Mouse (Mus musculus) embryonic stem cell, embryonic (primary cell): ENCODE data around the gene Rap1gap.

Source experiments
- CTCF ChIA-PET, 4 experiments: fragments of 300-600 bp in 2 of 4; fragments of 350-600 bp in 2 of 4; sonication (Branson Sonifier 250); formaldehyde crosslinking; loops; one replicate each; lab custom pipeline; 2022; ENCODE audit warnings: inconsistent platforms in 2 of 4; lab: Charles Lee
- POLR2A ChIA-PET, 4 experiments: fragments of 300-600 bp in 2 of 4; fragments of 350-600 bp in 2 of 4; sonication (Branson Sonifier 250); formaldehyde crosslinking; loops; one replicate each; lab custom pipeline; 2022; ENCODE audit warnings: antibody characterized with exemption in 4 of 4, inconsistent platforms in 1 of 4; lab: Charles Lee

Rap1gap gene

GRCm38 (mm10) chr4:137719378-137720077 lies 55.0 kb downstream of the Rap1gap start:
- CTCF ChIA-PET: interaction anchor here (0.5 to 4.6 kb wide), 34 partner anchors 9 to 825 kb away, joined by 3 to 27 read pairs (median 5); no protein-coding TSS in a partner anchor
- POLR2A ChIA-PET: interaction anchor here in 3 of 4 experiments (0.6 to 4.4 kb wide), 42 partner anchors 9 to 999 kb away, joined by 3 to 23 read pairs (median 4); partner anchors contain the start of gene Usp48 (in 2 of the 3)

GRCm38 (mm10) chr4:137721563-137721962 lies 57.0 kb downstream of the Rap1gap start:
- CTCF ChIA-PET: interaction anchor here (0.5 to 4.6 kb wide), 12 partner anchors 15 to 413 kb away, joined by 3 to 27 read pairs (median 4); no protein-coding TSS in a partner anchor
- POLR2A ChIA-PET: interaction anchor here in 3 of 4 experiments (0.5 to 4.2 kb wide), 7 partner anchors 14 to 172 kb away, joined by 3 to 23 read pairs (median 4); no protein-coding TSS in a partner anchor

- ChIA-PET POLR2A (interaction anchor here in 2 of 4 experiments (0.5 to 4.2 kb wide), 8 partner anchors 9 to 173 kb away, joined by 3 to 23 read pairs (median 3); no protein-coding TSS in a partner anchor), CTCF (interaction anchor here (0.5 to 4.6 kb wide), 40 partner anchors 8 to 414 kb away, joined by 3 to 27 read pairs (median 4); partner anchors contain the start of gene Hspg2 (in 1 of the 4))
These were observed 57.7 kb downstream of the Rap1gap start for GRCm38 (mm10) chr4:137722230-137722629.

- ChIA-PET POLR2A (interaction anchor here in 2 of 4 experiments (0.7 to 4.2 kb wide), 8 partner anchors 10 to 113 kb away, joined by 3 to 23 read pairs (median 4); no protein-coding TSS in a partner anchor), CTCF (interaction anchor here (0.6 to 4.6 kb wide), 41 partner anchors 9 to 414 kb away, joined by 3 to 27 read pairs (median 4); partner anchors contain the start of gene Hspg2 (in 1 of the 4))
These were observed 58.3 kb downstream of the Rap1gap start for GRCm38 (mm10) chr4:137722692-137723427.

GRCm38 (mm10) chr4:137723527-137723926 lies 59.0 kb downstream of the Rap1gap start:
- POLR2A ChIA-PET: interaction anchor here in 2 of 4 experiments (0.9 to 2.1 kb wide), 6 partner anchors 13 to 112 kb away, joined by 3 to 7 read pairs (median 5); no protein-coding TSS in a partner anchor
- CTCF ChIA-PET: interaction anchor here (0.5 to 3.4 kb wide), 40 partner anchors 8 to 431 kb away, joined by 3 to 44 read pairs (median 4); partner anchors contain the start of gene Ece1 (in 1 of the 4)

GRCm38 (mm10) chr4:137724212-137724611 lies 59.7 kb downstream of the Rap1gap start:
- CTCF ChIA-PET: interaction anchor here (0.5 to 3.4 kb wide), 69 partner anchors 9 to 430 kb away, joined by 3 to 44 read pairs (median 4); partner anchors contain the start of gene Ece1 (in 2 of the 4)

GRCm38 (mm10) chr4:137724766-137725165 lies 60.2 kb downstream of the Rap1gap start:
- ChIA-PET POLR2A (interaction anchor here in 3 of 4 experiments (0.5 to 1.8 kb wide), 8 partner anchors 43 to 139 kb away, joined by 3 to 7 read pairs (median 4); no protein-coding TSS in a partner anchor), CTCF (interaction anchor here (0.5 to 3.4 kb wide), 80 partner anchors 9 to 755 kb away, joined by 3 to 44 read pairs (median 4); partner anchors contain the start of gene Ece1 (in 2 of the 4))

More at GRCm38 (mm10) chr4:137724212-137724611, 59.7 kb downstream of the Rap1gap start:
- POLR2A ChIA-PET: interaction anchor here in 2 of 4 experiments (0.5 to 1.8 kb wide), 8 partner anchors 12 to 161 kb away, joined by 3 to 7 read pairs (median 4); no protein-coding TSS in a partner anchor

GRCm38 (mm10) chr4:137725541-137726145 lies 61.1 kb downstream of the Rap1gap start:
- POLR2A ChIA-PET: interaction anchor here in 3 of 4 experiments (0.6 to 1.6 kb wide), 14 partner anchors 8 to 711 kb away, joined by 3 to 7 read pairs (median 4); no protein-coding TSS in a partner anchor
- CTCF ChIA-PET: interaction anchor here (0.5 to 3.4 kb wide), 56 partner anchors 10 to 1348 kb away, joined by 3 to 44 read pairs (median 5); partner anchors contain the start of gene Ece1 (in 1 of the 4)

- ChIA-PET CTCF (interaction anchor here (0.7 to 5.1 kb wide), 16 partner anchors 9 to 237 kb away, joined by 3 to 48 read pairs (median 4); no protein-coding TSS in a partner anchor), POLR2A (interaction anchor here in 2 of 4 experiments (0.7 to 4.8 kb wide), 15 partner anchors 8 to 202 kb away, joined by 3 to 28 read pairs (median 3); no protein-coding TSS in a partner anchor)
These were observed 62.4 kb downstream of the Rap1gap start for GRCm38 (mm10) chr4:137726739-137727505.

- POLR2A ChIA-PET: interaction anchor here in 3 of 4 experiments (0.7 to 4.8 kb wide), 20 partner anchors 8 to 202 kb away, joined by 3 to 28 read pairs (median 5); partner anchors contain the start of gene Ece1 (in 1 of the 3)
- CTCF ChIA-PET: interaction anchor here (0.5 to 5.1 kb wide), 23 partner anchors 8 to 237 kb away, joined by 3 to 48 read pairs (median 6); no protein-coding TSS in a partner anchor
These were observed 63.1 kb downstream of the Rap1gap start for GRCm38 (mm10) chr4:137727506-137728187.

GRCm38 (mm10) chr4:137728399-137729154 lies 64.1 kb downstream of the Rap1gap start:
- CTCF ChIA-PET: interaction anchor here (0.5 to 5.1 kb wide), 41 partner anchors 8 to 279 kb away, joined by 3 to 48 read pairs (median 5); no protein-coding TSS in a partner anchor
- POLR2A ChIA-PET: interaction anchor here (0.5 to 4.8 kb wide), 46 partner anchors 7 to 277 kb away, joined by 3 to 28 read pairs (median 4); partner anchors contain the start of gene Hspg2 (in 1 of the 4)

- POLR2A ChIA-PET: interaction anchor here in 3 of 4 experiments (0.5 to 4.8 kb wide), 47 partner anchors 9 to 277 kb away, joined by 3 to 28 read pairs (median 3); partner anchors contain the start of gene Hspg2 (in 1 of the 3)
- CTCF ChIA-PET: interaction anchor here (0.5 to 5.1 kb wide), 42 partner anchors 9 to 278 kb away, joined by 3 to 48 read pairs (median 5); no protein-coding TSS in a partner anchor
These were observed 64.8 kb downstream of the Rap1gap start for GRCm38 (mm10) chr4:137729155-137729855.

- POLR2A ChIA-PET: interaction anchor here in 3 of 4 experiments (0.8 to 4.8 kb wide), 17 partner anchors 8 to 262 kb away, joined by 3 to 28 read pairs (median 6); no protein-coding TSS in a partner anchor
- CTCF ChIA-PET: interaction anchor here (0.5 to 5.1 kb wide), 25 partner anchors 8 to 230 kb away, joined by 3 to 48 read pairs (median 5); no protein-coding TSS in a partner anchor
These were observed 65.6 kb downstream of the Rap1gap start for GRCm38 (mm10) chr4:137730134-137730533.

GRCm38 (mm10) chr4:137730757-137731156 lies 66.2 kb downstream of the Rap1gap start:
- CTCF ChIA-PET: interaction anchor here (0.5 to 5.1 kb wide), 17 partner anchors 8 to 1659 kb away, joined by 3 to 48 read pairs (median 3); no protein-coding TSS in a partner anchor
- POLR2A ChIA-PET: interaction anchor here in 3 of 4 experiments (0.6 to 4.8 kb wide), 10 partner anchors 7 to 261 kb away, joined by 3 to 28 read pairs (median 4); no protein-coding TSS in a partner anchor
